Mouse (Mus musculus): Measurements from ENCODE around the gene Ugt2b38. TPM values are rescaled to one million over a fixed set of nuclear protein-coding genes. Genes with fewer than 3 reads are reported as not detected.

The Ugt2b38 gene
- polyA plus RNA-seq, 1 experiment: not detected

Other genes starting within 250 kb of the Ugt2b38 start
- not detected in 2 replicates for gene Ugt2b37, start 169.4 kb downstream of the Ugt2b38 start, polyA plus RNA-seq (2012; ENCODE audit: insufficient read depth, insufficient read length, missing spikeins)
- not detected in 2 replicates for gene Ugt2a3, start 87.0 kb downstream of the Ugt2b38 start, polyA plus RNA-seq (2012; ENCODE audit: insufficient read depth, insufficient read length, missing spikeins)
- not detected in 2 replicates for gene Ugt2a2, start 58.1 kb upstream of the Ugt2b38 start, polyA plus RNA-seq (2012; ENCODE audit: insufficient read depth, insufficient read length, missing spikeins)
- gene Gm43638, start 62.6 kb upstream of the Ugt2b38 start, polyA plus RNA-seq (2012; ENCODE audit: insufficient read depth, insufficient read length, missing spikeins): not detected in 2 replicates
- gene Ugt2a1, start 66.7 kb upstream of the Ugt2b38 start, polyA plus RNA-seq (2012; ENCODE audit: insufficient read depth, insufficient read length, missing spikeins): not detected in 2 replicates
- not detected in 2 replicates for gene Sult1b1, start 114.0 kb upstream of the Ugt2b38 start, polyA plus RNA-seq (2012; ENCODE audit: insufficient read depth, insufficient read length, missing spikeins)
- gene Sult1d1, start 144.8 kb upstream of the Ugt2b38 start, polyA plus RNA-seq (2012; ENCODE audit: insufficient read depth, insufficient read length, missing spikeins): not detected in 2 replicates
- gene Sult1e1, start 167.4 kb upstream of the Ugt2b38 start, polyA plus RNA-seq (2012; ENCODE audit: insufficient read depth, insufficient read length, missing spikeins): 1.7 and 1.8 TPM in 2 replicates
- gene Csn1s1, start 242.0 kb upstream of the Ugt2b38 start, polyA plus RNA-seq (2012; ENCODE audit: insufficient read depth, insufficient read length, missing spikeins): not detected in 2 replicates